Mouse (Mus musculus): Measurements from ENCODE around the gene Tubb5.

Tubb5 gene

DNA sequence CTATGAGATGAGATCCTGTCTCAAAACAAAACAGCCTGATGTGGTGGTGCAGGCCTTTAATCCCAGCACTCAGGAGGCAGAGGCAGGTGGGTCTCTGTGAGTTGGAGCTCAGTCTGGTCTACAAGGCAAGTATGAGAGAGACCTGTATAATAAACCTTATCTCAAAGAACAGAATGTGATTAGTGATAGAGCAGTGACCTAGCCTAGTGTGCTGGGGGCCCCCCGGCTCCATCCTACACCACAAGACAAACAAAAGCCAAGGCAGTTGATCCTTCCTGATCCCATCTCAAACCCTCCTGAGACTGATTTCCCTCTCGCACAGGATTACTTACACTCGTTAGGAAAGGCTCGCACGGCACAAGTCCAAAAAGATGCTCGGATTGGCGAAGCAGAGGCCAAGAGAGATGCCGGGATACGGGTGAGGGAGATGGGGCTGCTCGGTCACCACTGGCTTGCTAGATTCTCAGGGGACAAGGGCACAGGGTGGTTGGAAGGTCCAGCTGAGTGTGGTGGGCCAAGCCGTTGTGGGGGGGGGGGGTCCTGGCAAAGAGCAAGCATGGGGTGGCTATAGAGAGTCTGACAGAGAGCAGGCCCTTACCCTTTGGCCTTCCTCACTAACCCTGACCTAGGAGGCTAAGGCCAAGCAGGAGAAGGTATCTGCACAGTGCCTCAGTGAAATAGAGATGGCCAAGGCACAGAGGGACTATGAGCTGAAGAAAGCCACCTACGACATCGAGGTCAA is 12.8 kb downstream of the Tubb5 start:
- no peak for DNase-seq (ENCODE audit: low spot score)

DNA sequence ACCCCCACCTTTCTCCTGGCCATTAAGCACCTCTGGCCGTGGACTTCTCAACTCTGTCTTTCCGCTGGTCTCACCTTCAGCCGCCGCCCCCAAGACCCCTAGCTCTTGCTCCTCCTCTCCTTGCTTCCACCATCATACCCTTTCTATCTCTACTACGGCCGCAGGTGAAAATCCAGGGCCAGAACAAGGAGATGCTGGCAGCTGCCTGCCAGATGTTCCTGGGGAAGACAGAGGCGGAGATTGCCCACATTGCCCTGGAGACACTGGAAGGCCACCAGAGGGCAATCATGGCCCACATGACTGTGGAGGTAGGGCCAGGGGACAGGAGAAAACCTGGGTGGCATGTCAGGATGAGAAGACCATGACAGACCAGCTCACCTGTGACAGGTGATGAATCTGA is 13.7 kb downstream of the Tubb5 start:
- DNase-seq (ENCODE audit: low spot score), result no peak

DNA sequence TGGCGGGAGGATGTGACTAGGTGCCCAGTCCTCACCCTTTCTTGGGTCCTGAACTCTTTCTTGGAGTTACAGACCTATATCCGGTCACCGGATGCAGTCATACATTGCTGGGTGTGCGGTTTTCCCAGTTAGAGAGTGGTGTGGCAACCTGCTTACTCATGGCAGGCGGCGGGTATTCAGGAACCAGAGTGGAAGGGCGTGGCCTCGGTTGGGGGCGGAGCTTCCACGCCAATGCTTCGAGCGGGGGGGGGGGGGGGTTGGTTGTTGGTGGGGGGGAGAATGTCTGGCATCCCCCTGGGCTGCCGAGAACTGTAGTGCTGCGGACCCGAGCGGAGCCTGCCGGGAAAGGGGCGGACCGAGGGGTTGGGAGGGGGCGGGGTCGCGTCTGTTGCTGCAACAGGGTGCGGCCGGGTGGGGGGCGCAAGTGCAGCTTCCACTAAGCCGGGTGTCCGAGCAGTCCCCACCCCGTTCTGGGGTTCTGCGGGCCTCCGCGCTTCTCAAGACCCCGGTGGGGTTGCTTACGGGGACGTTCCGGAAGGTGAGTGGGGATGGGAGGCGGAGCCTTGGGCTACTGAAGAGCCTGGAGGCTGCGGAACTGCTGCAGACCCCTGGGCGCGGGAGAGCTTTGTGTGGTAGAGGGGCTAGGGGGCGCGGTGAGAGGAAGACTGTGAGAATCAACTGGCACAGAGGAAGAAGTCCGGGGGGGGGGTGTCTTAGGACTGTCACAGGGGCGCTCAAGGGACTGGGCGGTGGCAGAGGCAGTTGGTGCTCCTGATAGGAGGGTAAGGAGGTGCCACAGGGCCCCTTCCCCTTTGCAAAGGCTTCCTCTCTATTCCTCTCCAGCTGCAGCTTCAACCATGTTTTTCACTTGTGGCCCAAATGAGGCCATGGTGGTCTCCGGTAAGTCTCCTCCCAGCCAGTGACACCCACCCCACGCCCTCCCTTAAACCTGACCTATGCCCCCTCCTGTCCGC is 14.9 kb downstream of the Tubb5 start, which contains the start of gene Flot1:
Gene Flot1 (plus strand): TSS at position 267 of the 974 bp plus-strand sequence.
- peak; percentile 93 for DNase-seq (ENCODE audit: low spot score)

DNA sequence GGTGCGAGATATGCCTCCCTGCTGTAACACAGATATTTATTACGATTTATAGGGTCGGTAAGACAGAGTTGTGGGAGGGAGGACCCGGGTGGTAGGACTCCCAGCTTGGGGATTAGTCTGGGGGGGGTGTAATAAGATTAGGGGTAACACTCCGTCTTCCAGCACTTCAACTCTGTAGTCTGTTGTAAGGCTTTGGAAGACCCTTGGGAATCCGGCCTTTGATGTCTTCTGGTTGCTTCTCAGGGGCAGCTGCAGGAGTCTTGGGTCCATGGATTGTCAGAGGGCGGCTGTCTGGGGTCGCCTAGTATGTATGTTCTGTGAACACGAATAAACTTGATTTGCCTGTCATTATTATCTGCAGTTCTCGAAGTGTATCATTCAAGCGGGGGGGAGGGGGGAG is 15.5 kb downstream of the Tubb5 start:
- no peak for DNase-seq (ENCODE audit: low spot score)

DNA sequence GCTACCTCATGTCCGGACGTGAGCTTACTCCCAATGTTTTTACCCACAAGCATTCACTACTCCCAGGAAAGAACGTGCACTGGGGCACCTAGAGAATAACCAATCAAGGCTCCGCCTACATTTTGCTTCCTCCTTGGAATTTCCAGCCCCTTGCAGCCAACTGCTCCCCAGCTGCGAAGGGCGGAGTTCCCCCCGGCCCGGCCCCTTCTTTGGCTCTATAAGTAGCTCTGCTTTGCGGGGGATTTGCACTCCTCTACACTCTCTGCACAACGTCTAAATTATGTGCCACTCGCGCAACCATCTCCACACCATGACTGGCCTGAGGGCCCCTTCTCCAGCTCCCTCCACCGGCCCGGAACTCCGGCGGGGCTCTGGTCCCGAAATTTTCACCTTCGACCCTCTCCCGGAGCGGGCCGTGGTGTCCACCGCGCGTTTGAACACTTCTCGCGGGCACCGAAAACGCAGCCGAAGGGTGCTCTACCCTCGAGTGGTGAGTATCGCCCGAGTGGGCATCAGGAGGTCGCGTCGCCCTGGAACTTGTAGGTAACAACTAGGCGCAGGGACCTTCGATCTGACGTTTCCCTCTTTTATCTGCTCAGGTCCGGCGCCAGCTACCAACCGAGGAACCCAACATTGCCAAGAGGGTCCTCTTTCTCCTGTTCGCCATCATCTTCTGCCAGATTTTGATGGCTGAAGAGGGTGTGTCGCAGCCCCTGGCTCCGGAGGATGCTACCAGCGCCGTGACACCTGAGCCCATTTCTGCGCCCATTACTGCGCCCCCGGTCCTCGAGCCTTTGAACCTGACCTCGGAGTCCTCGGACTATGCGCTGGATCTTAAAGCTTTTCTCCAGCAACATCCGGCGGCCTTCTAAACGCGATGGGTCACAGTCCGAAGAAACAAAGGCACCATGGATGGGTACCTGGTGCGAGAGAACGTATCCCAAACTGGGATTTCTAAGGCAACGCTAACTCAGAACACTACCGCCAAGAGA is 16.4 kb downstream of the Tubb5 start, which contains the start of gene Ier3:
Gene Ier3 (plus strand): TSS at position 246 of the 992 bp plus-strand sequence.
- peak; percentile 96 for DNase-seq (ENCODE audit: low spot score)

DNA sequence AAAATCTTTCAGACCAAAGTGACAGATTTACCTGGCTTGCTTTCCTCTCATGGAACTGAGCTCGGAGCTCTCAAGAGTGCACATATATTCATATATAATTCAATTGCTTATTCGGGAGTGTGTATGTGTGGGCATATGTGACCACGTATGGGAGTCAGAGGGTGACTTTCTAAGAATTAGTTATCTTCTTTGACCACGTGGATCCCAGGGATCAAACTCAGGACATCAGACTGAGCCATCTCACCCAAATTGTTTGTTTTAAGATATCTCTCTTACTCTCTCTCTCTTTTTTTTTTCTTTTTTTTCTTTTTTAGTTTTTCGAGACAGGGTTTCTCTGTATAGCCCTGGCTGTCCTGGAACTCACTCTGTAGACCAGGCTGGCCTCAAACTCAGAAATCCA is 18.0 kb downstream of the Tubb5 start:
- DNase-seq (ENCODE audit: low spot score), result no peak

DNA sequence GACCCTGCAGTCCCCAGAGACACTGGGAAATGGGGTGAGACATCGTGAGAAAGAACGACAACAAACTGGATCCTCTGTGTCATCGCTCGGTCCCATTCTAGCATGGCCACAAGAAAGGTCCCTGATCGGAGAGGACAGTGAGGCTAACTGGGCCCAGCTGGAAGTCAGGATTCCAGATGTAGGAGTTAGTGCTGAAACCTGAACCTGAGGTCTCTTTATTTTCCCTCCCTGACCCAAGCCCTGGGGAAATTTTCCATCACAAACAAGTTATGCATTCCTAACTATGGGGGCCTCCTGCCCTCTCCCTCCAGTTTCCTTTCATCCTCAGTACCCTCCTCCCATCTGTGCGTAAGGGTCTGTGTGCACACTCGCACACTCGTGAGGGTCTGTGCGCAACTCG is 20.9 kb downstream of the Tubb5 start:
- no peak for DNase-seq (ENCODE audit: low spot score)

DNA sequence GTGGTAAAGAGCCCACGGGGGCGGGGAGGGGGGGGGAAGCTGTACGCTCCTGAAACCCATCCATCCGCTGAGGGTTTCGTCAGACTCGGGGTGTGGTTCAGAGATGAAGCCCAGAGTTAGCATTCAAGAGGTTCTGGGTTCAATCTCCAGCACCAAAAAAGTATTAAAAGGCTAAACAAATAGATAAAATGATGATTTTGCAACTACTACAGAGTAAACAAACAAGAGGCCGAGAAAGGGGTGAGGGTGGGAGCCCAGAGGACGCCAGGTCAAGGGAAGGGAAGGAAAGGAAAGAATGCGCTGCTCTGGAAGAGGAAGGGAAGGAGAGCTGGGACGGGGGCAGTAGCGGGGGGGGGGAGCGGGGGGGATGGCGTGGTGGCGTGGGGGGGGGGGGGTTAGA is 21.4 kb downstream of the Tubb5 start:
- DNase-seq (ENCODE audit: low spot score), result no peak

DNA sequence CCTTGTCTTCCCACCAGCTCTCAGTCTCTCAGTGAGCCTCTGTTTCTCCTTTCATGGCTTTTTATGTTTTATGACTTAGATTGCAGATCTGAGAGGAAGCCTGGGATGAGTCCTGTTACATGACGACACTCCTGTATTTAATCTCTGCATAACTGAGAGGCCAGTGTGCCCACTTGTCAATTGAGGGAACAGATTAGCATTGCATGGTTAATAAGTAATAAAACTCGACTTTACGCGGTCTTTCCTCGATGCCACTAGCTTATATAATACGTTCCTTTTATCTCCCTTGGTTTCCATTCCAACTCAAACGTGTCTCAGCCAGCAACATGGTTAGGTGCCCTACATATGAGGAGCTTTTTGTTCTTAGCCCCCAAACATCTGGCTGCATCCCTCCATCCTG is 22.3 kb downstream of the Tubb5 start:
- no peak for DNase-seq (ENCODE audit: low spot score)

DNA sequence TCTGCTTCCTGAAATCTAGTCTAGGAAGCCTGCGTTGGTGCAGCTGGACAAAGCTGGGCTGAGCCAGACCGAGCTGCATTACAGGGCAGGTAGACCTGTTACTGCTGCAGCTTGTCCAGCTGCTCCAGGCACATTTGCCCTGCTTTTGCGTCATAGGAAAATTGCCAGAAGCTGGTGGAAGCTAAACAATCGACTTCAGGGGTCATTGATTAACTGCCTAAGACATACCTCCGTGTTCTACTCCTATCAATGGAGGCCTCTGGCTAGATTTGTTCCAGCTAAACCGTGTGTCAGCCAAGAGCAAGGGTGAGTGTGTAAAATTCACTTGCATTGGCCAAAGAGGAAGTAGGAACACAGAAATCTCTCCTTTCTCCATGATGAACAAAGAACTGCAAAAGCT is 23.4 kb downstream of the Tubb5 start:
- no peak for DNase-seq (ENCODE audit: low spot score)

DNA sequence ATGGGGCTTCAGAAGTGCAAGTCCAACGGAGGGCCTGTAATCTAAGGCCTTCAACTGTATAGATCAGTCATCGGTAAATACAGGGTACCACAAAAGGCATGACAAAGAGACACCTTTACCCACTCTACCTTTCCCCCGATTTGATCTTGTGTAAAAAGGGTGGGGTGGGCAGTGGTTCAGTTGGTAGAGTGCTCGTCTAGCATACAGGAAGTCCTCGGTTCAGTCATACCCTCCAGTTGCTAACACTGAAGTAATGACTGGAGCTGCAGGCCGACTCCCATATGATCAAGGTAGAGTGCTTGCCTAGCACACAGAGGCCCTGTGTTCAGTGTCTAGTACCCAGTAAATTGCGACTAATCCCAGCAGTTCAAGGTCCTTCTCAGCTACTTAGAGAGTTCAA is 24.5 kb downstream of the Tubb5 start:
- DNase-seq (ENCODE audit: low spot score), result no peak

DNA sequence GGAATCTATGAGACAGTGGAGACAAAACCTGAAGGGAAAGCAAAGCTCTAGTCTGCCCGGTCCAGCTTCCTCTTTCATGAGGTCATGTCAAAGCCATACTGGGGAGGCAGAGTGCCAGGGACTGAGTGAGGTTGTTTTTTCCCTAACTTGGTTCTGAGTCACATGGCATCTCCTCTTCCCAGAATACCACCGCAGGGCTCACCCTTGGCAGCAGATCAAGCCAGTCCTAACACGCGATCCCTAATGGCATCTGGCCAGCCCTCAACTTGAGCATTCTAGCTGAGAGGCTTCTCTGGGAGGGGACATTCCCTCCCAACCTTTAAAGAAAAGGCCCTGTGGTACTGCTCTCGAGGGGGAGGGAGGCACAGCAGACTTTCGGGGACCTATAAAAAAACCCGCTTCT is 24.9 kb downstream of the Tubb5 start:
- peak; percentile 98 for DNase-seq (ENCODE audit: low spot score)

DNA sequence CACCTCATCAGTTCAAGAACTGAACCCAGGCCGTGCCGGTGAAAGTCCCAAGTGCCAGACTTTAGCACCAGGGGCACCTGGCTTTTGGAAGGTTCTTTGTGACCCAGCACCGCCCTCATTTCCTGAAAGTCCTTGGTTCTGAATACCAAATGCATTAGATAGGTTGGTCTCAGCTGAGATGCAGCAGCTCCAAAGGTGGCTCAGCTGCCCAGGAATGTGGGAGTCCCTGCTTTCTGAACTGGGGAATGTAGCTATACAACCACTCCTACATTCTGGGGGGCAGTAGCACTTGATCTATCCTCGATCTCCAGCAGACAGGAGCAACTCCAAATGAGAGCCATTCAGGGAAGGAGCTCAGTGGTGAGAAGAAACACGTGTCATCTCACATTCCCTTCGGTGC is 25.4 kb downstream of the Tubb5 start:
- DNase-seq (ENCODE audit: low spot score), result no peak

DNA sequence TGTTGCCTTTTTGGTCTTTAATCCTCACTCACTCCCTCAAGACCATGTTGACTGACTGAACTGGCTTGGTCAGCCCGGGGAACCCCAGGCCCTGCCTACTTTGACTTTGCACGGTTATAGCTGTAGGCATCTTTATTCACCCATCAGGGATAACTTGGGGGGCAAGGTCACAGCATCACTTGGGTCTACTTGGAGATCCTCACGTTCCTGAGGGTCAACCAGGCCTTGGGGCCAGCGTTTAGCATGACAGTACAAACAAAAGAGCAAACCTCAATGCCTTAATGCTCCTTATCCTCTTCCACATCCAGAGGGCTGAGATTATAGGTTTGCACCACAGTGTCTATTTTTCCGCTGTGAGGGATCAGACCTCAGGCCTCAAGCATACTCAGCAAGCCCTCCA is 25.8 kb downstream of the Tubb5 start:
- no peak for DNase-seq (ENCODE audit: low spot score)

DNA sequence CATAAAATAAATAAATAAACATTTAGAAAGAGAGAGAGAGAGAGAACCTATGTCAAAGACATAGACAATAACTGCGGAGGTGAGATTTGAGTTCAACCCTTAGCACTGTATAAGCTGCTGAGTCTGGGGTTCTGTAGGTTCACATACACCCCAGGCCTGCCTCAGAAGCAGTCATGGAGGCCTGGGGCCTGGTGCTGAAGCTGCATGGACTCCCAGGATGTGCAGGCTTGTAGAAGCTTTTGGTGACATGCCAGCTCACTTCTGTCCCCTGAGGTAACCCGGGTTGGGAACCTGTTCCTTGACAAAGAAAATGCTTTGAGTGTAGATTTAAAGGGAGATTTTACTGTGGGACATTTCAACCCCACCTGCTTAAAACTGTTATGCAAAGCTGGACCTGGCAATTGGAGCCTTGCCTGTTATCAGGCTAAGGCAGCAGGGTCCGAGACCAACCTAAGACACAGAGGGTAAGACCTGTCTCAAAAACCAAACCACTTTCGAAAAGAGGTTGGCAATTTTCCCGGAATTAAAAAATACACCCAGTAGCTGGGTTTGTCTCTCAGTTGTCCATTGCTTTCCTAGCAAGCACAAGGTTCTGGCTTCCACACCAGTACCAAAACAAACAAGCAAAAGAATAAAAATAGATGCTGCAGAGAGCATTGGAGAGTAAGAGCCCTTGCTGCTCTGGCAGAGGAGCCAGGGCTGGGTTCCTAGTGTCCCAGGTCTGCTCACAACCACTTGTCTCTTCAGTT is 27.0 kb downstream of the Tubb5 start:
- no peak for DNase-seq (ENCODE audit: low spot score)

DNA sequence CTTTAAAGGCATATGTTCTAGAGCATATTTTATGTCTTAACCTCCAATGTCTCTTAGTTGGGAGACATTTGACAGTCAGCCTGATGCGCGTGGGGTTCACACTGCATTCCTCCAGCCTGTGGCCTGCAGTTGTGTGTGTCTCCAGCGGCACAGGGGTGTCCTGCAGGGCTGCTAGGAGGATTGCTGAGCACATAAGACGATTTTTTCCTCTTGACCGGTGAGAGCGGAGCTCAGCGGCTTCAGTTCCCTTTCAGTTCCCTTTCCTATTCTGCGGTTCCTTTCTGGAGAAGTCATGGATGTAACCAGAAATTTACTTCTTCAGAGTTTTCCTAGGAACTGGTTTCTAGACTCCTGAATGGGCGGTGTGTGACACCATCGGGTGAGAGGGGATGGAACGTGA is 28.7 kb downstream of the Tubb5 start:
- no peak for DNase-seq (ENCODE audit: low spot score)

DNA sequence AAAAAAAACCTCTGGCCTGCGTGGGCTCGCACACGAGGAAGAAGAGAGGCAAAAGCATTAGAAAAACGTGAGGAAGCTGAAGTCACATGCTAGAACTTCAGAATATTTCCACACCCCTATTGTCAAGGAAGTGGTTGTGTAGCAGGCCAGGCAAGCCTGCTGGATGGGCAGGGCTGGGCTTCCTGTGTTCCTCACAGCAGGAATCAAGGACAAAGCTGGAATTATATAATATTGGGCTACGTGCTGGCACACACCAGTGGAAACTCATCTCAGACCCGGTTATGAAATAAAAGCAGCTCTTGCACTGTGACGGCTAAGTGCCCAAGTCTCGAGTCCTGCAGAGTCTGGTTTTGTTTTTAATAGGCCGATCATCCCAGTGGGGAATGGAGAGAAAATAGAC is 30.0 kb downstream of the Tubb5 start:
- DNase-seq (ENCODE audit: low spot score), result peak; percentile 93

DNA sequence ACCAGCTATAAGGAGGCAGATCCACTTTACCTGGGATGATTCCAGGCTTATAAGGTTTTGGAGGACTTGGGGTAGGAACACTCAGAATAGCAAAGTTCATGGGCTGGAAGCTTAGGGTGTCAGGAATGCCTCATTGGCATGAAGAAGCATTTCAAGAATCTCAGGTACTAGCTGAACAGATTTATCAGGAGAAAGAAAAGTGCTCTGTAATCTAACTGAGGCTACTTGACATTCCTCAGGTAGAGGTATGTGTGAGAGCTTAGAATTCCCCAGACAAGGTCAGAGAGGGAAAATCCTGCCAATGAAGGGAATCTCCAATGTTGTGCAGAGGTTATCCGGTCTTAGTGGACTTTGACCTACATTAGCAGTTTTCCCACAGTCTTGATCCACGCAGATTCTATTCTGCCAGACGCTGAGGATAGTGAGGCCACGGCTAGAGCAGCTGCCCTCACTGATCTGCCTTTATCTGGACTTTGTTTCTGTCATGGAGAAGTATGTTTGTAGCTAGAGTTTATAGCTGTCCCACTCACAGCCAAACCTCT is 34.2 kb downstream of the Tubb5 start:
- peak; percentile 61 for DNase-seq (ENCODE audit: low spot score)

DNA sequence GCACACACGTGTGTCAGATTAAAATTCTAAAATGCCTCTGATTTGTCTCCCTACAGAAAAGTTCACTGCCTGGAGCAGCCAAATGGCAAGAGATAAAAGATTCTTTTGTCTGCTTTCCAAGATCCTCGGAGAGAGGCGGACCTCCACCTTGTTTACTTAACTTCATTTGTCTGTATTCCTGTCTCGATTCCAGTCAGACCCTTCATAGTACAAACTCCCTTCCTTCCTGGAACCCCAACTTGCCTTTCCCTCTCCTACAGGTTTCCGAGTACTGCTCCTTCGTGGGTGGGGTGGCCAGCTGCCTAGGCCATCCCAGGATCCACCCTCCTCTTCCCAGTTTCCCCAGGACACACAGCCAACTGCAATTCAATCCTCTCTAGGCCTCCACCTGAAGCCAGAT is 35.1 kb downstream of the Tubb5 start:
- peak; percentile 80 for DNase-seq (ENCODE audit: low spot score)

DNA sequence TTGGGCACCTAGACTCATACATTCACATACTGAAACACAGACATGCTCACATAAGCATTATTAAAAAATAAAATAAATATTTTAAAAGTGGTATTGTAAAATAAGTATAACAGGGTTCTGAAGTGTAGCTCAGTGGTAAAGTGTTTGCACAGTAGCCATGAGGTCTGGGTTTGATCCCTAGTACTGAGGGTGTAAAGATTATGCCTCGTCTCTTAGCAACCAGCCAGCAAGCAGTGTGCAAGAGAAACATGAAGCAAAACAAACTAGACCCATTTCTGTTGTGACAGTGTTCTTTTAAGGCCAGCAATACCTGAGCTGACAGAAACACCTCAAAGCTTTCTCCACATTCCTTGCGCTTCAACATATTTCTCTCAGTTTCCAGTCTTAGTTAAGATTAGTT is 37.2 kb downstream of the Tubb5 start:
- no peak for DNase-seq (ENCODE audit: low spot score)

DNA sequence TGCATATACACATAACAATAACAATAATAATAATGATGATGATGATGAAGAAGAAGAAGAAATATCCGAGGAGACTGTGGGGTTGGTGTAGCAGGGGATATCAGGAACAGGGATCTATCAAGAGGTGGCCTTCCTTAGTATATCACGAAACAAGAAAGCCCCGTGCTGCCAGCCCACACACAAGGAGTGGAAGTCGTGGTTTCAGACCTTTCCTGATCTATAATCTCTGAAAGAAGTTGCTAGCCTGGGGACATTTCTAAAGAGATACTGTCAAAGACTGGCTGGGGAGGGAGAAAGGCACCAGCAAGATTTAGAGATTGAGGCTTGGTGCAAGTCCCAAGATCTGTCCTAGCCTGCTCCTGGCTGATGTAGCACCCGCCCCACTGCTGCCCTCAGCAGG is 41.3 kb downstream of the Tubb5 start:
- DNase-seq (ENCODE audit: low spot score), result no peak
